Mouse (Mus musculus) CH12.LX (cell line): ENCODE measurements around the gene Cacna1c. TPM values are rescaled to one million over a fixed set of nuclear protein-coding genes. Genes with fewer than 3 reads are reported as not detected.

Experiments
- DNase-seq: peaks from one replicate; pipeline ENCODE4 v3.0.0-alpha.2; 2013; ENCODE audit errors: extremely low read depth
- H3K27ac ChIP-seq: 2 replicates; pipeline ENCODE4 v1.5.1; 2012; ENCODE audit warnings: low read depth, mild to moderate bottlenecking, control low read depth, moderate library complexity; ENCODE audit not compliant: insufficient read depth
- H3K27me3 ChIP-seq: replicated peaks from 2 replicates; pipeline ENCODE3; 2012; ENCODE audit warnings: inconsistent platforms
- H3K36me3 ChIP-seq, 2 experiments: replicated peaks in 1 of 2; 2 replicates each; pipeline versions ENCODE3 to v1.6.1; 2012; ENCODE audit warnings: inconsistent platforms in 1 of 2, low read length in 1 of 2, mild to moderate bottlenecking in 1 of 2, mixed read lengths in 1 of 2, moderate library complexity in 1 of 2; ENCODE audit not compliant: control insufficient read depth in 1 of 2, insufficient read depth in 1 of 2
- H3K4me1 ChIP-seq, 2 experiments: 2 replicates each; pipeline ENCODE4 v1.6.1; 2012; ENCODE audit warnings: inconsistent platforms in 1 of 2, moderate library complexity in 1 of 2; ENCODE audit not compliant: insufficient read depth in 2 of 2, control insufficient read depth in 1 of 2
- H3K4me2 ChIP-seq: 2 replicates; pipeline ENCODE4 v1.6.1; 2012; ENCODE audit warnings: low read depth, mild to moderate bottlenecking, control low read depth; ENCODE audit not compliant: poor library complexity, insufficient read depth, severe bottlenecking
- H3K4me3 ChIP-seq, 3 experiments: fragments of 150-350 bp in 1 of 3; sonication (generic) in 1 of 3; replicated peaks in 1 of 3; 2 replicates each; pipeline versions ENCODE3 to v1.5.1; 2011 to 2012; ENCODE audit warnings: low read depth in 2 of 3, low read length in 2 of 3, mild to moderate bottlenecking in 2 of 3, moderate library complexity in 2 of 3, control low read depth in 1 of 3, improper control_type of control experiment in 1 of 3, inconsistent platforms in 1 of 3, mixed read lengths in 1 of 3; ENCODE audit not compliant: poor library complexity in 1 of 3
- H3K79me2 ChIP-seq: replicated peaks from 2 replicates; pipeline ENCODE4 v1.6.1; 2012; ENCODE audit warnings: mild to moderate bottlenecking, moderate library complexity; ENCODE audit not compliant: control insufficient read depth, poor library complexity, insufficient read depth, severe bottlenecking; ENCODE audit errors: extremely low read depth
- H3K9ac ChIP-seq: 2 replicates; pipeline ENCODE4 v1.6.1; 2012; ENCODE audit warnings: low read depth, mild to moderate bottlenecking, control low read depth, moderate library complexity; ENCODE audit not compliant: insufficient read depth
- H3K9me3 ChIP-seq: replicated peaks from 2 replicates; pipeline ENCODE3; 2012; ENCODE audit warnings: low read length, inconsistent platforms, mixed read lengths
- BHLHE40 ChIP-seq: IDR thresholded peaks from 2 replicates; pipeline ENCODE4 v1.6.1; 2011; ENCODE audit warnings: mild to moderate bottlenecking, low read depth, low read length, improper control_type of control experiment
- CHD1 ChIP-seq: IDR thresholded peaks from 2 replicates; pipeline ENCODE4 v1.6.1; 2012; ENCODE audit warnings: low read depth, low read length, improper control_type of control experiment, inconsistent platforms
- E2F4 ChIP-seq: IDR thresholded peaks from 2 replicates; pipeline ENCODE4 v1.6.1; 2011; ENCODE audit warnings: low read depth, low read length, improper control_type of control experiment; ENCODE audit not compliant: insufficient replicate concordance
- ETS1 ChIP-seq: conservative IDR thresholded peaks from 2 replicates; pipeline ENCODE4 v1.6.1; 2012; ENCODE audit warnings: low read depth, mild to moderate bottlenecking, inconsistent platforms, low read length, improper control_type of control experiment, moderate library complexity
- IRF4 ChIP-seq: IDR thresholded peaks from 2 replicates; pipeline ENCODE4 v1.6.1; 2014; ENCODE audit warnings: low read depth, mild to moderate bottlenecking, inconsistent platforms, low read length, improper control_type of control experiment
- JUND ChIP-seq: conservative IDR thresholded peaks from 2 replicates; pipeline ENCODE4 v1.6.1; 2011; ENCODE audit warnings: low read depth, low read length, improper control_type of control experiment
- KAT2A ChIP-seq: IDR thresholded peaks from 2 replicates; pipeline ENCODE4 v1.6.1; 2012; ENCODE audit warnings: low read length, improper control_type of control experiment, inconsistent platforms; ENCODE audit not compliant: insufficient replicate concordance
- MAFK ChIP-seq: IDR thresholded peaks from 2 replicates; pipeline ENCODE4 v1.6.1; 2011; ENCODE audit warnings: low read length, improper control_type of control experiment; ENCODE audit not compliant: insufficient replicate concordance
- MAX ChIP-seq: IDR thresholded peaks from 2 replicates; pipeline ENCODE4 v1.6.1; 2011; ENCODE audit warnings: low read length, improper control_type of control experiment
- MAZ ChIP-seq: IDR thresholded peaks from 2 replicates; pipeline ENCODE4 v1.6.1; 2012; ENCODE audit warnings: low read depth, mild to moderate bottlenecking, inconsistent platforms, low read length, improper control_type of control experiment, moderate library complexity
- MEF2A ChIP-seq: IDR thresholded peaks from 2 replicates; pipeline ENCODE4 v1.6.1; 2014; ENCODE audit warnings: low read depth, mild to moderate bottlenecking, inconsistent platforms, low read length, improper control_type of control experiment, borderline replicate concordance
- MXI1 ChIP-seq: IDR thresholded peaks from 2 replicates; pipeline ENCODE4 v1.6.1; 2011; ENCODE audit warnings: mild to moderate bottlenecking, low read depth, low read length, improper control_type of control experiment
- MYC ChIP-seq: IDR thresholded peaks from 2 replicates; pipeline ENCODE4 v1.6.1; 2011; ENCODE audit warnings: low read depth, mild to moderate bottlenecking, improper control_type of control experiment, low read length
- NELFE ChIP-seq: IDR thresholded peaks from 2 replicates; pipeline ENCODE4 v1.6.1; 2011; ENCODE audit warnings: low read depth, low read length, improper control_type of control experiment
- NRF1 ChIP-seq: IDR thresholded peaks from 2 replicates; pipeline ENCODE4 v1.6.1; 2014; ENCODE audit warnings: low read depth, mild to moderate bottlenecking, inconsistent platforms, low read length, improper control_type of control experiment, moderate library complexity
- PAX5 ChIP-seq: IDR thresholded peaks from 2 replicates; pipeline ENCODE4 v1.6.1; 2012; ENCODE audit warnings: low read length, inconsistent platforms, mixed read lengths
- POLR2A ChIP-seq: IDR thresholded peaks from 2 replicates; pipeline ENCODE4 v1.6.1; 2011; ENCODE audit warnings: low read depth, mild to moderate bottlenecking, improper control_type of control experiment, low read length
- RCOR1 ChIP-seq: conservative IDR thresholded peaks from 2 replicates; pipeline ENCODE4 v1.6.1; 2012; ENCODE audit warnings: low read depth, mild to moderate bottlenecking, inconsistent platforms, low read length, improper control_type of control experiment
- TBP ChIP-seq: conservative IDR thresholded peaks from 2 replicates; pipeline ENCODE4 v1.6.1; 2011; ENCODE audit warnings: low read depth, low read length, improper control_type of control experiment
- TCF12 ChIP-seq: IDR thresholded peaks from 2 replicates; pipeline ENCODE4 v1.6.1; 2014; ENCODE audit warnings: low read depth, mild to moderate bottlenecking, inconsistent platforms, low read length, improper control_type of control experiment
- UBTF ChIP-seq: IDR thresholded peaks from 2 replicates; pipeline ENCODE4 v1.6.1; 2012; ENCODE audit warnings: low read depth, mild to moderate bottlenecking, inconsistent platforms, low read length, improper control_type of control experiment, moderate library complexity
- USF1 ChIP-seq: IDR thresholded peaks from 2 replicates; pipeline ENCODE4 v1.6.1; 2014; ENCODE audit warnings: low read depth, mild to moderate bottlenecking, inconsistent platforms, low read length, improper control_type of control experiment
- USF2 ChIP-seq: conservative IDR thresholded peaks from 2 replicates; pipeline ENCODE4 v1.6.1; 2011; ENCODE audit warnings: low read depth, low read length, improper control_type of control experiment
- ZC3H11A ChIP-seq: IDR thresholded peaks from 2 replicates; pipeline ENCODE4 v1.6.1; 2012; ENCODE audit warnings: low read depth, mild to moderate bottlenecking, inconsistent platforms, low read length, improper control_type of control experiment
- dilution Hi-C: fragments of 300-500 bp; cut with MboI; formaldehyde crosslinking; loops from 2 replicates; pipeline ENCODE4 v1.14.3; 2020; ENCODE audit warnings: low sequenced_read_pairs; ENCODE audit not compliant: extremely low pct_unique_long_range_greater_than_20kb, extremely low pct_ligation_motif_present
- in situ Hi-C: fragments of 300-500 bp; cut with MboI; formaldehyde crosslinking; loops from 3 replicates; pipeline ENCODE4 v1.14.3; 2019; ENCODE audit warnings: low sequenced_read_pairs, low pct_ligation_motif_present, low pct_unique_long_range_greater_than_20kb, mixed read lengths
- polyA plus RNA-seq: library from polyadenylated mRNA; unstranded; fragments of >175 nt; gene quantifications from 2 replicates; pipeline ENCODE4 v1.2.1, GENCODE M21; 2012; ENCODE audit warnings: low read depth; ENCODE audit not compliant: insufficient read length
- total RNA-seq, 2 experiments: library from RNA; depleted of rRNA; stranded (reverse); fragments of 300-350 nt in 1 of 2; fragments of >200 nt in 1 of 2; gene quantifications; 2 replicates each; pipeline ENCODE4 v1.2.3; 2012 to 2014

Gene Cacna1c
- total and polyA plus RNA-seq, 3 experiments, result 0.04 TPM; not detected in 2

GRCm38 (mm10) chr6:118641671-118642325 is 554.4 kb downstream of the Cacna1c start:
- DNase-seq, result no peak
- dilution Hi-C loops, result no loop called here

GRCm38 (mm10) chr6:118639816-118640215 is 556.4 kb downstream of the Cacna1c start:
- Histone ChIP-seq H3K4me2 (no peak overlapping the region), H3K9me3 (peaks cover 7% of the 10 kb centered on the region), H3K27ac (no peak overlapping the region), H3K9ac (no peak overlapping the region), H3K36me3 (no peaks in the 10 kb centered on the region), H3K27me3 (peaks cover 95% of the 10 kb centered on the region), H3K4me3 (no peak overlapping the region), H3K4me1 (no peaks in the 10 kb centered on the region), H3K79me2 (no peaks in the 10 kb centered on the region)
- in situ Hi-C loops (loop anchor here (10.0 kb wide), 1 partner anchor 465 kb away; no protein-coding TSS in a partner anchor), dilution Hi-C loops (no loop called here)
- no peak for DNase-seq
- no peak for TF ChIP-seq E2F4
- no peak for TF ChIP-seq MAX
- TF ChIP-seq PAX5, result no peak
- TF ChIP-seq NRF1, result no peak
- no peak for TF ChIP-seq MEF2A
- TF ChIP-seq KAT2A, result no peak
- no peak for TF ChIP-seq TCF12
- TF ChIP-seq TBP, result no peak
- no peak for TF ChIP-seq MXI1
- TF ChIP-seq MAZ, result no peak
- TF ChIP-seq BHLHE40, result no peak
- no peak for TF ChIP-seq RCOR1
- TF ChIP-seq NELFE, result no peak
- TF ChIP-seq UBTF, result no peak
- TF ChIP-seq IRF4, result no peak
- TF ChIP-seq JUND, result no peak
- TF ChIP-seq ETS1, result no peak
- no peak for TF ChIP-seq MAFK
- TF ChIP-seq USF2, result no peak

More at GRCm38 (mm10) chr6:118641671-118642325, 554.4 kb downstream of the Cacna1c start:
- H3K9me3 ChIP-seq, result peaks cover 4% of the 10 kb centered on the region
- no peaks in the 10 kb centered on the region for H3K79me2 ChIP-seq
- H3K4me2 ChIP-seq, result no peak overlapping the region
- in situ Hi-C loops, result no loop called here
- no peak for TF ChIP-seq MYC
- TF ChIP-seq USF1, result no peak
- no peak for TF ChIP-seq KAT2A
- TF ChIP-seq MEF2A, result no peak
- no peak for TF ChIP-seq POLR2A
- TF ChIP-seq MAX, result no peak
- no peak for TF ChIP-seq ZC3H11A
- no peak for TF ChIP-seq UBTF
- TF ChIP-seq E2F4, result no peak
- no peak for TF ChIP-seq JUND
- no peak for TF ChIP-seq CHD1
- no peak for TF ChIP-seq USF2
- TF ChIP-seq, all 38 proteins: peak for 0
- no peak overlapping the region for H3K4me3 ChIP-seq
- H3K27ac ChIP-seq, result no peak overlapping the region
- H3K9ac ChIP-seq, result no peak overlapping the region
- no peaks in the 10 kb centered on the region for H3K36me3 ChIP-seq
- H3K4me1 ChIP-seq, result peaks cover 0 to 5% of the 10 kb centered on the region in 2 experiments; a peak in 1 of 4 replicates
- H3K27me3 ChIP-seq, result peaks cover 93% of the 10 kb centered on the region
